Mouse (Mus musculus) spleen, postnatal 0 days (tissue): ENCODE measurements around the gene Adap1. TPM values are rescaled to one million over a fixed set of nuclear protein-coding genes. Genes with fewer than 3 reads are reported as not detected.

Source experiments
- microRNA counts: library from miRNA; unstranded; fragments of <30 nt; microRNA quantifications from one replicate; lab custom pipeline; 2015
- polyA plus RNA-seq: library from polyadenylated mRNA; unstranded; fragments of >200 nt; fragmentation: Nextera tagmentation; extraction: Ambion mirVana; gene quantifications from 2 replicates; pipeline ENCODE4 v1.2.1, GENCODE M21; 2015

The Adap1 gene
- polyA plus RNA-seq, result 5.7 and 8.0 TPM in 2 replicates

DNA sequence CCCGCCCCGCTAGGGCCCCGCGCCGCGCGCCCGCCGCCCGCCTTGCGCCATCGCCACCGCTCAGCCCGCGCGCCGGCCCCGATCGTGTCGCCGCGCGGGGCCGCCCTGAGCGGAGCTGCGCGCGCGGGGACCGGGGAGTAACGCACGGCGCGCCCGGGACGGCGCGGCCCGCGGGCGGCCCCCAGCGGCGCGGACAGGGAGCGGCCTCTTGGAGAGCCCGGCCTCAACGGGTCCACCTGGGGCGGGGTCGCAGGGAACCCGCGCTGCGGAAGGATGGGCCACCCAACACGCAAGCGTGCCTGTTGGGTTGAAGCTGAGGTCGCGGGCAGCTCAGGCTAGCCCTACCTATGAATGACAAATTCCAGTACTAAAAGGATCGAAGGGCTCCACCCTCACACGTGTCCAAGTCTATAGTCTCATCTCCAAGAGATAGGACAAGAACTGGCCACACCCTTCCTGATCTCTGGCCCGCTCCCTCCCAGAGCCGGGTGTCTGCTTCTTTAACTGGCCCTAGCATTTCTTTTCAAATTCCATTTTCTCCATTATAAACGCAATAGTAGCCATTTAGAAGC lies at the start of gene Adap1:
Gene Adap1, minus strand, starts transcription at position 228 of the 572 bp plus-strand sequence.

GRCm38 (mm10) chr5:139352317-139352716 lies 26.9 kb upstream of the Adap1 start, which contains the start of gene Cyp2w1:
TSS of gene Cyp2w1 (plus strand) at chr5:139352617.

DNA sequence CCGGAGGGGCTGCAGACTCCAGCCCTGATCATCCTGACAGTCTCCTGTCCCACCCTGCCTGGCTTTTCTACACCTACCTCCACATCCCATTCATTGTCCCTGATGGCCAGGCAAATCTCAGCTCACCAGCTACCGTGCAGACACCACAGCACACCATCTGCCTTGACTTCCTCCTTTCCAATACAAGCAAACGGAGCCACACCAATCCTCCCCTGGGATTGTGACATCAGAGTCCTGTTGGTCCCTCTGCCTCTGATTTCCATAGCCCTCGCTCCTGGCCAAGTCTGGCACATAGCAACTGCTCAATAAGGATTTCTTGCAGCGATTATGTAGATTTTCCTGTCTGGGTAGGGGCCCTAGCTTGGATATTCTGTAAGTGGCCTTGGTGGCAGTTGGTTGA lies 25.7 kb upstream of the Adap1 start, which contains the start of gene Cox19:
Gene Cox19, minus strand, starts transcription at position 285 of the 400 bp plus-strand sequence.

GRCm38 (mm10) chr5:139252081-139252909 lies 73.1 kb downstream of the Adap1 start, which contains the start of gene Get4:
TSS of gene Get4 (plus strand) at chr5:139252324.

MicroRNAs within 50 kb of the gene (microRNA counts, 519-probe panel; counts per million panel counts)
- 88.3 counts per million for microRNA mmu-miR-339-3p (lab: Ali Mortazavi, UCI)
- microRNA mmu-miR-339-5p (lab: Ali Mortazavi, UCI), result 88.3 counts per million

Other genes starting within 250 kb of the Adap1 start
- gene Prkar1b, start 175.6 kb downstream of the Adap1 start, polyA plus RNA-seq, result 3.9 and 5.0 TPM in 2 replicates
- gene Dnaaf5, start 175.4 kb downstream of the Adap1 start, polyA plus RNA-seq, result 1.9 and 2.2 TPM in 2 replicates
- 23.6 and 26.7 TPM in 2 replicates for gene Sun1, start 125.0 kb downstream of the Adap1 start, polyA plus RNA-seq
- gene Get4, start 73.3 kb downstream of the Adap1 start, polyA plus RNA-seq, result 160 and 187 TPM in 2 replicates
- gene Cox19, start 25.8 kb upstream of the Adap1 start, polyA plus RNA-seq, result 51.9 and 58.0 TPM in 2 replicates
- not detected in 2 replicates for gene Cyp2w1, start 27.0 kb upstream of the Adap1 start, polyA plus RNA-seq
- 21.5 and 24.2 TPM in 2 replicates for gene Gpr146, start 52.1 kb upstream of the Adap1 start, polyA plus RNA-seq
- gene C130050O18Rik, start 79.7 kb upstream of the Adap1 start, polyA plus RNA-seq, result 3.1 and 5.5 TPM in 2 replicates
- 0.46 and 0.72 TPM in 2 replicates for gene Gper1, start 97.5 kb upstream of the Adap1 start, polyA plus RNA-seq
- 23.7 and 26.7 TPM in 2 replicates for gene 3110082I17Rik, start 134.9 kb upstream of the Adap1 start, polyA plus RNA-seq
- 3.1 and 3.3 TPM in 2 replicates for gene Zfand2a, start 158.9 kb upstream of the Adap1 start, polyA plus RNA-seq
- not detected in 2 replicates for gene Uncx, start 217.9 kb upstream of the Adap1 start, polyA plus RNA-seq